Mouse (Mus musculus) brain, embryonic 14.5 days (tissue): ENCODE results near the gene Thap3.

Experiments
- CTCF ChIP-seq: fragments of 200-500 bp; IDR thresholded peaks from 2 replicates; pipeline ENCODE4 v1.5.1; 2012; ENCODE audit warnings: inconsistent platforms, mild to moderate bottlenecking, moderate library complexity, borderline replicate concordance; ENCODE audit not compliant: insufficient read depth, insufficient read length; ENCODE audit errors: extremely low read depth
- POLR2A ChIP-seq: fragments of 200-500 bp; IDR thresholded peaks from 2 replicates; pipeline ENCODE4 v1.6.1; 2012; ENCODE audit warnings: mild to moderate bottlenecking, inconsistent platforms, borderline replicate concordance; ENCODE audit not compliant: poor library complexity, insufficient read depth, insufficient read length, severe bottlenecking; ENCODE audit errors: extremely low read depth

DNA sequence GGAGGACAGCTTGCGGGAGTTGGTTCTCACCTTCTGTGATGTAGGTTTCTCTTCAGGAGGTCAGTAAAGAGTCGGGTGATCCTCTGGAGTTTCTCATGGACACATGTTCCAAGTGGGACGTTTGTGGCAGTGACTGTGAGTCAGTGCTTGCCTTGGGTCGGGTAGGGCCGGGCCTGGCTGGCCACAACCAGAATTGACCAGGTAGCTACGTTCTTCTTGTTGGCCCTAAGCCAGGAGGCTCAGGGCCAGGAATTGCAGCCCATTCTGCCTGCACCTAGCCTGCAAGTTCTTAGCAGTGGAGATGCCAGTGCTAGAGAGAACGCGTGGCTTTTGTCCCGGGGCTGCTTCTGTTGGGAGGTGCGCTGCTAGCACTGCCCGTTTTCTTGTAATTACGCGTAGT is 51.4 kb downstream of the Thap3 start:
- TF ChIP-seq POLR2A (no peak), CTCF (no peak)
